Mouse (Mus musculus) ovary, adult 2 months (tissue): Measurements from ENCODE around the gene Mmp17. TPM values are rescaled to one million over a fixed set of nuclear protein-coding genes. Genes with fewer than 3 reads are reported as not detected.

Experiments used
- polyA plus RNA-seq: library from polyadenylated mRNA; depleted of rRNA; stranded (reverse); fragments of >200 nt; gene quantifications from 2 replicates; pipeline ENCODE4 v1.2.3, GENCODE M21; 2012; rRNA removed

Mmp17 gene
- polyA plus RNA-seq = 15.8 and 19.4 TPM in 2 replicates

GRCm38 (mm10) chr5:129583761-129584582 lies at the start of gene Mmp17:
Gene Mmp17, plus strand, starts transcription at chr5:129584169.

Other genes starting within 250 kb of the Mmp17 start
- 122 and 133 TPM in 2 replicates for gene Sfswap, start 82.9 kb upstream of the Mmp17 start, polyA plus RNA-seq
- gene Zfp11, start 85.9 kb downstream of the Mmp17 start, polyA plus RNA-seq = 1.5 and 2.2 TPM in 2 replicates
- not detected in 2 replicates for gene Sept14, start 124.3 kb downstream of the Mmp17 start, polyA plus RNA-seq
- 76.4 and 101 TPM in 2 replicates for gene Mrps17, start 131.3 kb downstream of the Mmp17 start, polyA plus RNA-seq
- 43.1 and 56.3 TPM in 2 replicates for gene Nipsnap2, start 140.9 kb downstream of the Mmp17 start, polyA plus RNA-seq
- gene Psph, start 203.3 kb downstream of the Mmp17 start, polyA plus RNA-seq = 20.3 and 21.0 TPM in 2 replicates